Mouse (Mus musculus) heart, embryonic 10.5 days (tissue): ENCODE results near the gene Spock2. TPM values are rescaled to one million over a fixed set of nuclear protein-coding genes. Genes with fewer than 3 reads are reported as not detected.
A peak's percentile ranks its signal among the peaks of the same experiment; 100 is the strongest.

Source experiments
- DNase-seq: peaks from one replicate; pipeline ENCODE4 v3.0.0-alpha.2; 2017; ENCODE audit warnings: low spot score
- H3K27ac ChIP-seq: fragments of 300-500 bp; sonication (generic); 2 replicates; pipeline ENCODE4 v1.5.1; 2016; ENCODE audit warnings: mild to moderate bottlenecking
- H3K27me3 ChIP-seq: fragments of 300-500 bp; sonication (generic); 2 replicates; pipeline ENCODE4 v1.6.1; 2016; ENCODE audit warnings: mild to moderate bottlenecking; ENCODE audit not compliant: poor library complexity, insufficient read depth, severe bottlenecking
- H3K36me3 ChIP-seq: fragments of 300-500 bp; sonication (generic); 2 replicates; pipeline ENCODE4 v1.6.1; 2016; ENCODE audit warnings: mild to moderate bottlenecking, moderate library complexity
- H3K4me1 ChIP-seq: fragments of 300-500 bp; sonication (generic); 2 replicates; pipeline ENCODE4 v1.6.1; 2016; ENCODE audit warnings: mild to moderate bottlenecking
- H3K4me3 ChIP-seq: fragments of 300-500 bp; sonication (generic); 2 replicates; pipeline ENCODE4 v1.5.1; 2016; ENCODE audit warnings: mild to moderate bottlenecking, moderate library complexity
- H3K9me3 ChIP-seq: fragments of 300-500 bp; sonication (generic); 2 replicates; pipeline ENCODE4 v1.6.1; 2016; ENCODE audit warnings: mild to moderate bottlenecking, moderate library complexity
- WGBS: fragments of 180-500 bp; shearing (Covaris S2); methylation state at CpG from one replicate; pipeline ENCODE4 v1.1.7; 2016; 5-methylcytosine and 5-hydroxymethylcytosine counted together
- polyA plus RNA-seq: library from polyadenylated mRNA; unstranded; fragments of >200 nt; fragmentation: Nextera tagmentation; extraction: Ambion mirVana; gene quantifications from 2 replicates; pipeline ENCODE4 v1.2.1, GENCODE M21; 2016

Spock2 gene
- polyA plus RNA-seq, 1 experiment from 2014 or later = 0.65 TPM

- Histone ChIP-seq H3K27me3 (peaks cover 93% of the 10 kb centered on the region), H3K4me3 (no peak overlapping the region)
- no peak for DNase-seq
Measured at GRCm38 (mm10) chr10:60092311-60092710, 13.7 kb upstream of the Spock2 start.

DNA sequence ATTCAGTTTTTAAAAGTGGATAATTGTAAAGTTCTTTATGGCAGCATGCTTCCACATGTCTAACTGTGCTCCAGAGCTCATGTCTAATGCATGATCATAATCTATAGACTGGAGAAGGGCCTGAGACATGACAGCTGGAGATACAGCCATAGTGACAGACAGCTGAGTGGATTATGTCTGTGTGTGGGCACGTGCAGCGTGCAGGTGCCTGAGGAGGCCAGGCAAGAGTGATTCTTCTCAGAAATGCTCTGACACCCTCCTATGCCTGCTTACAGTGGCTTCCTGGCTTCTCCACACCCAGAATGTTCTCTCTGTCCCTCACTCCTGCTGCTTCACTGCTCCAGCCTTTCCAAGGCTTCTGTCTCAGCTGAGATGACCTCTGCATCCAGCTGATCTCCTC is 12.3 kb upstream of the Spock2 start:
- no peak for DNase-seq
- Histone ChIP-seq H3K27ac (no peak overlapping the region), H3K4me1 (no peaks in the 10 kb centered on the region), H3K9me3 (no peaks in the 10 kb centered on the region), H3K27me3 (peaks cover 90% of the 10 kb centered on the region), H3K4me3 (no peak overlapping the region), H3K36me3 (peaks cover 6% of the 10 kb centered on the region; the same call in 1 of the 2 replicates)
- 84% methylated on average over 2 of the region's 2 CpGs for WGBS

More at GRCm38 (mm10) chr10:60092311-60092710, 13.7 kb upstream of the Spock2 start:
- H3K4me1 ChIP-seq = no peaks in the 10 kb centered on the region
- H3K9me3 ChIP-seq = no peaks in the 10 kb centered on the region
- WGBS = 75% methylated on average over 2 of the region's 2 CpGs
- no peak overlapping the region for H3K27ac ChIP-seq
- no peaks in the 10 kb centered on the region for H3K36me3 ChIP-seq

DNA sequence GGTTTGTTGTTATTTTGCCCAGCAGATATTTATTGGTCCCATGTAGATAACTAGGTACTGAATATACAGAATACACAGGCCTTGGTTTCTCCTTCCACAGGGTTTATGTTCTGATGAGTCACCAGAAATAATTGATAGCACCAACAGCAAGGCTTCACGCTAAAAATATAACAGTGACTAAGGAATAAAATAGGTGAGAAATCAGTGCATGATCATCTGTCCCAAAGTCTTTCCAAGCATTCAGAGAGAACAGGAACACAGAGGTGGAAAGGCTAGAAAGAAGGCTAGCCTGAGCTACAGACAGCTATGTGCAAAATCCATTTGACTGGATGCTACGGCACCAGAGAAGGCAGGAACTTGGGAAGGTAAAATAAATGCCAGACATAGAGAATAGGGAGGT is 10.5 kb upstream of the Spock2 start:
- H3K36me3 ChIP-seq = peaks cover 6% of the 10 kb centered on the region; the same call in 1 of the 2 replicates
- H3K27ac ChIP-seq = no peak overlapping the region
- DNase-seq = no peak
- 92% methylated on average over 2 of the region's 2 CpGs for WGBS
- H3K27me3 ChIP-seq = peaks cover 88% of the 10 kb centered on the region
- no peaks in the 10 kb centered on the region for H3K4me1 ChIP-seq
- no peaks in the 10 kb centered on the region for H3K9me3 ChIP-seq
- H3K4me3 ChIP-seq = no peak overlapping the region

GRCm38 (mm10) chr10:60096302-60096701 is 9.7 kb upstream of the Spock2 start:
- no peaks in the 10 kb centered on the region for H3K9me3 ChIP-seq
- peaks cover 10% of the 10 kb centered on the region; the same call in 1 of the 2 replicates for H3K36me3 ChIP-seq
- no peak overlapping the region for H3K27ac ChIP-seq
- H3K27me3 ChIP-seq = peaks cover 85% of the 10 kb centered on the region
- DNase-seq = no peak
- no peak overlapping the region for H3K4me3 ChIP-seq
- 61% methylated on average over 1 of the region's 1 CpGs for WGBS
- H3K4me1 ChIP-seq = no peaks in the 10 kb centered on the region

DNA sequence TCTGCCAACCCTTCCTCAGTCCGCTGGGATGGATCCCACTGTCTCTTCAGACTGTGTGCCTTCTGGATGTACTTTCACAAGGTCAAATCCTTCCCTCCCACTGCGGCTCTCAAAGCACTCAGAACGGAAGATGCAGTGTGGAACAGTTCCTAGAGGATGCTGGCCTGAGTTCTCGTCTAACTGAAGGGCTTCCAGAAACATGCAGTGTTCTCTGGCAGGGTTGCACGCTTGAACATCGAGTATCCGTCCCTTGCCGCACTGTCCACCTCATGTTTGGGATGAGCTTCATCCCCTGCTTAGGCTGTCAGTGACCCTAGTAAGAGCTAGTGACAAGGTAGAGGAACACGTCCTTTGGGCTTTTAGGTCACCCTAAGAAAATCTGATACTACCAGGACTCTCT is 8.9 kb upstream of the Spock2 start:
- H3K36me3 ChIP-seq = peaks cover 10% of the 10 kb centered on the region; the same call in 1 of the 2 replicates
- DNase-seq = no peak
- H3K27me3 ChIP-seq = peaks cover 81% of the 10 kb centered on the region
- no peak overlapping the region for H3K4me3 ChIP-seq
- no peaks in the 10 kb centered on the region for H3K9me3 ChIP-seq
- peak overlapping the region; percentile 16; the same call in 1 of the 2 replicates for H3K27ac ChIP-seq
- H3K4me1 ChIP-seq = no peaks in the 10 kb centered on the region
- 84% methylated on average over 9 of the region's 9 CpGs for WGBS

DNA sequence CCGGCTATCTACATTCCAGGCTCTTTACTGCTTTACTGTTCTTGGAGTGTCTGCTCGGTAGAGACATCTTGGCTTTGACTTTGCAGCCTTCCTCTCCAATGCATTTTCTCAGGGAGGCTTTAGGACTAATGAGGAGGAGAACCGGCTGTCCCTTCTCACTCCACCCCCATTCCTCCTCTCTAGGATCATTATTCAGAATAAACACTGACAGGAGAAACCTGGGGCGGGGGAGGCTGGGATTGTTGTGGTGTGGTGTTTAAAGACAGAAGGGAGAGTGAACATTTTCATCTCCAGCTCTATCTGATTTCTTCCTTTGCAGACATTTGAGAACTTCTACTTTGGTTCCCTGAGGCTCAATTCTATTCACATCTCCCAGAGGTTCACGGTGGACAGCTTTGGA is 8.2 kb upstream of the Spock2 start:
- Histone ChIP-seq H3K36me3 (peaks cover 10% of the 10 kb centered on the region; the same call in 1 of the 2 replicates), H3K4me1 (no peaks in the 10 kb centered on the region), H3K9me3 (no peaks in the 10 kb centered on the region), H3K27me3 (peaks cover 81% of the 10 kb centered on the region), H3K4me3 (no peak overlapping the region), H3K27ac (no peak overlapping the region)
- 79% methylated on average over 5 of the region's 5 CpGs for WGBS
- no peak for DNase-seq

DNA sequence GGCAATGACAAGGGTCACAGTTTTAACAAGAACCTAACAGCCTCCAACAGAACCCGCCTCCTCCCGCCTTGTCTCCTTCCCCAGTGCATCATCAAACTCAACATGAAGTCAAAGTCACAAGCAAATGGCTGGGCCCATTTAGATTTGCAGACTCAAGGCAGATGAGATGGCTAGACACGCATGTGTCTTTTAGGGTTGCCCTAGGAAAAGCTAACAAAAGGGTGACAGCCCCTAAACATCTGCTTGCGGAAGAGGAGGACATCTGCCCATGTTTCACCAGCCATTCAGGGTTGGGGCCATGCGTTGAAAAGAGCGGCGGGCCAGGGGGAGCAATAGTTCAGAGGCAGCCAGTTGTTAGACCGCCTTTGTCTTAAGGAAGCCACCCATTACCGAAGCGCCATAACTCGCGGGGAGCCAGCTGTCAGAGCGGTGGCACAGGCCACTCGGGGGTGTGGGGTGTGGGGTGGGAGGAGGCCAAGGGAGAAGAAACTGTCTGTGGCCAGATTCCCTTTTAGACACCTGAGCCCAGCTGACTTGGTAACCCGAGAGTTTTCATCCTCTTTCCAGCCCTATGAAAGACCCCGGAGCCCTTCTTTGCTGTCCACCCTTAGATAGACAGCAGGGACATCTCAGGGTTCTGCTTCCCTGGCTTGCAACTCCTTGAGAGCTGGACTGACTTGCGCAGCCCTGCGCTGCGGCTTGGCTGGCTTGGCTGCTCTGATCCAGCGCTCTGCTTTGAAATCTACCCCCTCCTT is 451 bp upstream of the Spock2 start:
- Histone ChIP-seq H3K36me3 (peaks cover 4% of the 10 kb centered on the region; the same call in 1 of the 2 replicates), H3K4me3 (peak overlapping the region; percentile 70), H3K27me3 (peaks cover 88% of the 10 kb centered on the region), H3K27ac (no peak overlapping the region), H3K4me1 (peaks cover 28% of the 10 kb centered on the region), H3K9me3 (no peaks in the 10 kb centered on the region)
- DNase-seq = no peak
- WGBS = 17% methylated on average over 20 of the region's 20 CpGs

DNA sequence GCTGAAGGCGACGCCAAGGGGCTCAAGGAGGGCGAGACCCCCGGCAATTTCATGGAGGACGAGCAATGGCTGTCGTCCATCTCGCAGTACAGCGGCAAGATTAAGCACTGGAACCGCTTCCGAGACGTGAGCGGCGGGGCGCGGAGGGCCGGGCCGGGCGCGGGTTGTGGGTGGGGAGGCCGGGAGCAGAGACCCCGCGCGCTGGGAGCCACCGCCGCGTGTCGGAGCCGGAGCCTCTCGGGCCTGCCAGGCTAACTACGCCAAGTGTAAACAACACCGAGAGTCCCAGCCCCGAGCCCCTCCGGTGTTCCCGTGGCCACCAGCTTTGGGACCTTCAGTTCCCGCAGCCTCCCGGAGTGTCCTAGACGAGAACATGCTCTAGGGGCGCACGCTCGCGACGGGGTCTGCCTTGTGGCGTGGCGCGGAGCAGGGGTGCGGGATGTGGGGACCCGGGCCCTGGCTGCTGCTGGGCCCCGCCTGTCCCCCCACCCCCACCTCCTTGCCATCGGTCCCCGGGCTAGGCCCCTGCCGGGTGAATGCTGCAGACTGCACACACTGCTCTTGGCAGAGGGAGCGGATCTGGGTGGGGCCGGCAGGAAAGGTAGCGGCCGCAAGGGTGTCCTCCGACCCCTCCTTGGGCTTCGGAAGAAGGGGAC is 640 bp downstream of the Spock2 start:
- no peaks in the 10 kb centered on the region for H3K36me3 ChIP-seq
- H3K9me3 ChIP-seq = no peaks in the 10 kb centered on the region
- under 1% methylated on average over 57 of the region's 57 CpGs for WGBS
- H3K4me3 ChIP-seq = peak overlapping the region; percentile 70
- H3K4me1 ChIP-seq = peaks cover 28% of the 10 kb centered on the region
- peak overlapping the region; percentile 37; the same call in 1 of the 2 replicates for H3K27ac ChIP-seq
- H3K27me3 ChIP-seq = peaks cover 99% of the 10 kb centered on the region
- no peak for DNase-seq

GRCm38 (mm10) chr10:60107448-60107847 is 1.4 kb downstream of the Spock2 start:
- H3K36me3 ChIP-seq = no peaks in the 10 kb centered on the region
- H3K27ac ChIP-seq = peak overlapping the region; percentile 37; the same call in 1 of the 2 replicates
- H3K4me3 ChIP-seq = peak overlapping the region; percentile 70
- DNase-seq = no peak
- H3K9me3 ChIP-seq = no peaks in the 10 kb centered on the region
- H3K4me1 ChIP-seq = peaks cover 28% of the 10 kb centered on the region
- H3K27me3 ChIP-seq = peaks cover 98% of the 10 kb centered on the region
- 2% methylated on average over 28 of the region's 28 CpGs for WGBS

DNA sequence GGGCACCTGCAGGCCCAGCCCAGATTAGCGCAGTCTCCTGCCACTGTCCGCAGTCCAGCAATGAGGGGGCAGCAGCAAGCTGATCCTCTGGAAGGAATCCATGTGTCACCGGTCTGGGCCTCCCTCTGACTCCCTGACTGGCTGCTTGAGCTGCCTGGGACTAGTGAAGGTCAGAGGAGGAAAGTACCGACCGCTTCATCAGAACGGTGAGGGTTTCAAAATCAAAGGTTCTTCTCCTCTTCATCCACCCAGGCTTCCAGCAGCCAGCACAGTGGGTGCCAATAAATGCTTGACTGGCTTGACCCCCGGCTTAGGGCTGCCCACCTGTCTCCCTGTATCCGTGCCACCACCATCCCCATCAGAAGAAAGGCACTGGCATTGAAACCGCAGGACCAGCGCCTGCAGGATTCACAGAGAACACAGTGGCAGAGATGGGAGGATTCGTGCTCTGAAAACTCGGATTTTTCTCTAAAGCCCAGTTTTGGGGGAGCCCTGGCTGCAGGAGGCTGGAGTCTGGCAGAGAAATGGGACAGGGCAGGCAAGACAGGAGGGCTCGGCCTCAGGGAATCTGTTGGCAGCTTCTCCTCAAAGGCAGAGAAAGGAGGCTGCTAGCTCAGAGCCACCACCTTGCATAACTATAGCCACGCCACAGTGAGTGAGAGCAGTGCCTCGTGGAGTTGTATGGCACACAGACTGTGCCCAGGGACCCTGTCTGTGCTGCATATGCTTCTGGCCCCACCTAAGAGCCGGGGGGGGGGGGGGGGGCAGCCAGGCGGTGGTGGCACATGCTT is 2.5 kb downstream of the Spock2 start:
- H3K27me3 ChIP-seq = peaks cover 98% of the 10 kb centered on the region
- WGBS = 43% methylated on average over 17 of the region's 17 CpGs
- DNase-seq = no peak

GRCm38 (mm10) chr10:60109336-60109735 is 3.3 kb downstream of the Spock2 start:
- Histone ChIP-seq H3K27me3 (peaks cover 98% of the 10 kb centered on the region), H3K4me3 (no peak overlapping the region), H3K9me3 (no peaks in the 10 kb centered on the region), H3K27ac (no peak overlapping the region), H3K4me1 (peaks cover 28% of the 10 kb centered on the region), H3K36me3 (no peaks in the 10 kb centered on the region)
- 81% methylated on average over 8 of the region's 8 CpGs for WGBS
- no peak for DNase-seq

More for the DNA sequence above, 2.5 kb downstream of the Spock2 start:
- Histone ChIP-seq H3K27ac (no peak overlapping the region), H3K4me3 (no peak overlapping the region), H3K9me3 (no peaks in the 10 kb centered on the region), H3K36me3 (no peaks in the 10 kb centered on the region), H3K4me1 (peaks cover 28% of the 10 kb centered on the region)

GRCm38 (mm10) chr10:60109989-60110388 is 4.0 kb downstream of the Spock2 start:
- H3K36me3 ChIP-seq = no peaks in the 10 kb centered on the region
- H3K27ac ChIP-seq = no peak overlapping the region
- WGBS = 78% methylated on average over 8 of the region's 8 CpGs
- no peak overlapping the region for H3K4me3 ChIP-seq
- H3K4me1 ChIP-seq = peaks cover 28% of the 10 kb centered on the region
- peaks cover 95% of the 10 kb centered on the region for H3K27me3 ChIP-seq
- H3K9me3 ChIP-seq = no peaks in the 10 kb centered on the region
- DNase-seq = no peak
